Mouse (Mus musculus): ENCODE measurements around the gene Srpk1. TPM values are rescaled to one million over a fixed set of nuclear protein-coding genes. Genes with fewer than 3 reads are reported as not detected.
A peak's percentile ranks its signal among the peaks of the same experiment; 100 is the strongest.

The Srpk1 gene
- polyA plus RNA-seq, 1 experiment: 29.0 TPM

GRCm38 (mm10) chr17:28592998-28593397 lies 29.5 kb downstream of the Srpk1 start:
- peaks cover 85% of the 10 kb centered on the region for H3K36me3 ChIP-seq (ENCODE audit: control insufficient read depth, insufficient read depth)
- H3K79me2 ChIP-seq (ENCODE audit: control insufficient read depth, insufficient read depth): no peaks in the 10 kb centered on the region
- peak; percentile 73 for TF ChIP-seq CTCF (IDR thresholded peaks at IDR 0.05; ENCODE audit: control insufficient read depth, insufficient read depth, insufficient read length)
- no peak for TF ChIP-seq MYOD1 (IDR thresholded peaks at IDR 0.05; ENCODE audit: control insufficient read depth, insufficient read length, low read depth)
- no peak for TF ChIP-seq USF1 (IDR thresholded peaks at IDR 0.05; ENCODE audit: low read depth)
- H3K4me3 ChIP-seq (ENCODE audit: insufficient read depth, poor library complexity, severe bottlenecking): no peak overlapping the region
- H3K79me3 ChIP-seq (ENCODE audit: low read depth): no peaks in the 10 kb centered on the region
- no peak overlapping the region for H3ac ChIP-seq (ENCODE audit: control insufficient read depth, insufficient read length, low read depth)
- no peaks in the 10 kb centered on the region for H3K27me3 ChIP-seq (ENCODE audit: control insufficient read depth, insufficient read depth, insufficient read length)

- H3K79me2 ChIP-seq (ENCODE audit: control insufficient read depth, insufficient read depth): no peaks in the 10 kb centered on the region
- no peak overlapping the region for H3ac ChIP-seq (ENCODE audit: control insufficient read depth, insufficient read length, low read depth)
- no peaks in the 10 kb centered on the region for H3K27me3 ChIP-seq (ENCODE audit: control insufficient read depth, insufficient read depth, insufficient read length)
- H3K4me3 ChIP-seq (ENCODE audit: insufficient read depth, poor library complexity, severe bottlenecking): no peak overlapping the region
- H3K36me3 ChIP-seq (ENCODE audit: control insufficient read depth, insufficient read depth): peaks cover 86% of the 10 kb centered on the region
- TF ChIP-seq USF1 (IDR thresholded peaks at IDR 0.05; ENCODE audit: low read depth) (no peak), CTCF (IDR thresholded peaks at IDR 0.05; ENCODE audit: control insufficient read depth, insufficient read depth, insufficient read length) (no peak), CEBPB (IDR thresholded peaks at IDR 0.05; ENCODE audit: low read depth) (no peak), FOSL1 (IDR thresholded peaks at IDR 0.05; ENCODE audit: insufficient read depth, low read length, poor library complexity, severe bottlenecking) (no peak), MAX (IDR thresholded peaks at IDR 0.05) (no peak)
- no peaks in the 10 kb centered on the region for H3K79me3 ChIP-seq (ENCODE audit: low read depth)
Observed at GRCm38 (mm10) chr17:28591476-28591875, 31.0 kb downstream of the Srpk1 start.

- H3K79me2 ChIP-seq (ENCODE audit: control insufficient read depth, insufficient read depth): no peaks in the 10 kb centered on the region
- TF ChIP-seq CTCF (IDR thresholded peaks at IDR 0.05; ENCODE audit: control insufficient read depth, insufficient read depth, insufficient read length) (no peak), CEBPB (IDR thresholded peaks at IDR 0.05; ENCODE audit: low read depth) (no peak), USF1 (IDR thresholded peaks at IDR 0.05; ENCODE audit: low read depth) (no peak), MYOD1 (IDR thresholded peaks at IDR 0.05; ENCODE audit: control insufficient read depth, insufficient read length, low read depth) (no peak), FOSL1 (IDR thresholded peaks at IDR 0.05; ENCODE audit: insufficient read depth, low read length, poor library complexity, severe bottlenecking) (no peak), MYOG (IDR thresholded peaks at IDR 0.05; ENCODE audit: control insufficient read depth, extremely low read depth, insufficient read length) (no peak), MAX (IDR thresholded peaks at IDR 0.05) (no peak)
- H3K27me3 ChIP-seq (ENCODE audit: control insufficient read depth, insufficient read depth, insufficient read length): no peaks in the 10 kb centered on the region
- peaks cover 77% of the 10 kb centered on the region for H3K36me3 ChIP-seq (ENCODE audit: control insufficient read depth, insufficient read depth)
- H3K79me3 ChIP-seq (ENCODE audit: low read depth): no peaks in the 10 kb centered on the region
- no peak overlapping the region for H3ac ChIP-seq (ENCODE audit: control insufficient read depth, insufficient read length, low read depth)
- no peak overlapping the region for H3K4me3 ChIP-seq (ENCODE audit: insufficient read depth, poor library complexity, severe bottlenecking)
Observed at GRCm38 (mm10) chr17:28590596-28590995, 31.9 kb downstream of the Srpk1 start.

GRCm38 (mm10) chr17:28588591-28588990 lies 33.9 kb downstream of the Srpk1 start:
- H3K79me2 ChIP-seq (ENCODE audit: control insufficient read depth, insufficient read depth): no peaks in the 10 kb centered on the region
- TF ChIP-seq MAX (IDR thresholded peaks at IDR 0.05) (no peak), MYOG (IDR thresholded peaks at IDR 0.05; ENCODE audit: control insufficient read depth, extremely low read depth, insufficient read length) (no peak), FOSL1 (IDR thresholded peaks at IDR 0.05; ENCODE audit: insufficient read depth, low read length, poor library complexity, severe bottlenecking) (no peak), CEBPB (IDR thresholded peaks at IDR 0.05; ENCODE audit: low read depth) (no peak), CTCF (IDR thresholded peaks at IDR 0.05; ENCODE audit: control insufficient read depth, insufficient read depth, insufficient read length) (no peak), MYOD1 (IDR thresholded peaks at IDR 0.05; ENCODE audit: control insufficient read depth, insufficient read length, low read depth) (no peak), USF1 (IDR thresholded peaks at IDR 0.05; ENCODE audit: low read depth) (no peak)
- H3K4me3 ChIP-seq (ENCODE audit: insufficient read depth, poor library complexity, severe bottlenecking): no peak overlapping the region
- peaks cover 63% of the 10 kb centered on the region for H3K36me3 ChIP-seq (ENCODE audit: control insufficient read depth, insufficient read depth)
- no peak overlapping the region for H3ac ChIP-seq (ENCODE audit: control insufficient read depth, insufficient read length, low read depth)
- no peaks in the 10 kb centered on the region for H3K79me3 ChIP-seq (ENCODE audit: low read depth)
- no peaks in the 10 kb centered on the region for H3K27me3 ChIP-seq (ENCODE audit: control insufficient read depth, insufficient read depth, insufficient read length)

GRCm38 (mm10) chr17:28586509-28586908 lies 36.0 kb downstream of the Srpk1 start:
- Histone ChIP-seq H3K36me3 (ENCODE audit: control insufficient read depth, insufficient read depth) (peaks cover 43% of the 10 kb centered on the region), H3ac (ENCODE audit: control insufficient read depth, insufficient read length, low read depth) (no peak overlapping the region), H3K79me3 (ENCODE audit: low read depth) (no peaks in the 10 kb centered on the region), H3K79me2 (ENCODE audit: control insufficient read depth, insufficient read depth) (no peaks in the 10 kb centered on the region), H3K27me3 (ENCODE audit: control insufficient read depth, insufficient read depth, insufficient read length) (no peaks in the 10 kb centered on the region), H3K4me3 (ENCODE audit: insufficient read depth, poor library complexity, severe bottlenecking) (no peak overlapping the region)
- TF ChIP-seq CTCF (IDR thresholded peaks at IDR 0.05; ENCODE audit: control insufficient read depth, insufficient read depth, insufficient read length) (no peak), MYOG (IDR thresholded peaks at IDR 0.05; ENCODE audit: control insufficient read depth, extremely low read depth, insufficient read length) (no peak), MAX (IDR thresholded peaks at IDR 0.05) (no peak), CEBPB (IDR thresholded peaks at IDR 0.05; ENCODE audit: low read depth) (no peak), USF1 (IDR thresholded peaks at IDR 0.05; ENCODE audit: low read depth) (no peak), FOSL1 (IDR thresholded peaks at IDR 0.05; ENCODE audit: insufficient read depth, low read length, poor library complexity, severe bottlenecking) (no peak), MYOD1 (IDR thresholded peaks at IDR 0.05; ENCODE audit: control insufficient read depth, insufficient read length, low read depth) (no peak)

GRCm38 (mm10) chr17:28581056-28581455 lies 41.5 kb downstream of the Srpk1 start:
- Histone ChIP-seq H3K79me3 (ENCODE audit: low read depth) (no peaks in the 10 kb centered on the region), H3K27me3 (ENCODE audit: control insufficient read depth, insufficient read depth, insufficient read length) (peaks cover 3% of the 10 kb centered on the region), H3K36me3 (ENCODE audit: control insufficient read depth, insufficient read depth) (no peaks in the 10 kb centered on the region), H3K79me2 (ENCODE audit: control insufficient read depth, insufficient read depth) (no peaks in the 10 kb centered on the region), H3K4me3 (ENCODE audit: insufficient read depth, poor library complexity, severe bottlenecking) (no peak overlapping the region), H3ac (ENCODE audit: control insufficient read depth, insufficient read length, low read depth) (no peak overlapping the region)
- TF ChIP-seq CEBPB (IDR thresholded peaks at IDR 0.05; ENCODE audit: low read depth): no peak
- TF ChIP-seq FOSL1 (IDR thresholded peaks at IDR 0.05; ENCODE audit: insufficient read depth, low read length, poor library complexity, severe bottlenecking): no peak
- TF ChIP-seq MYOG (IDR thresholded peaks at IDR 0.05; ENCODE audit: control insufficient read depth, extremely low read depth, insufficient read length): no peak
- no peak for TF ChIP-seq MAX (IDR thresholded peaks at IDR 0.05)
- no peak for TF ChIP-seq MYOD1 (IDR thresholded peaks at IDR 0.05; ENCODE audit: control insufficient read depth, insufficient read length, low read depth)
- TF ChIP-seq CTCF (IDR thresholded peaks at IDR 0.05; ENCODE audit: control insufficient read depth, insufficient read depth, insufficient read length): no peak
- no peak for TF ChIP-seq USF1 (IDR thresholded peaks at IDR 0.05; ENCODE audit: low read depth)

Data from C2C12 (cell line).